Mouse (Mus musculus): ENCODE data around the gene Vwce. TPM values are rescaled to one million over a fixed set of nuclear protein-coding genes. Genes with fewer than 3 reads are reported as not detected.
A peak's percentile ranks its signal among the peaks of the same experiment; 100 is the strongest.

The Vwce gene
- polyA plus RNA-seq, 1 experiment from 2014 or later: 0.39 TPM

DNA sequence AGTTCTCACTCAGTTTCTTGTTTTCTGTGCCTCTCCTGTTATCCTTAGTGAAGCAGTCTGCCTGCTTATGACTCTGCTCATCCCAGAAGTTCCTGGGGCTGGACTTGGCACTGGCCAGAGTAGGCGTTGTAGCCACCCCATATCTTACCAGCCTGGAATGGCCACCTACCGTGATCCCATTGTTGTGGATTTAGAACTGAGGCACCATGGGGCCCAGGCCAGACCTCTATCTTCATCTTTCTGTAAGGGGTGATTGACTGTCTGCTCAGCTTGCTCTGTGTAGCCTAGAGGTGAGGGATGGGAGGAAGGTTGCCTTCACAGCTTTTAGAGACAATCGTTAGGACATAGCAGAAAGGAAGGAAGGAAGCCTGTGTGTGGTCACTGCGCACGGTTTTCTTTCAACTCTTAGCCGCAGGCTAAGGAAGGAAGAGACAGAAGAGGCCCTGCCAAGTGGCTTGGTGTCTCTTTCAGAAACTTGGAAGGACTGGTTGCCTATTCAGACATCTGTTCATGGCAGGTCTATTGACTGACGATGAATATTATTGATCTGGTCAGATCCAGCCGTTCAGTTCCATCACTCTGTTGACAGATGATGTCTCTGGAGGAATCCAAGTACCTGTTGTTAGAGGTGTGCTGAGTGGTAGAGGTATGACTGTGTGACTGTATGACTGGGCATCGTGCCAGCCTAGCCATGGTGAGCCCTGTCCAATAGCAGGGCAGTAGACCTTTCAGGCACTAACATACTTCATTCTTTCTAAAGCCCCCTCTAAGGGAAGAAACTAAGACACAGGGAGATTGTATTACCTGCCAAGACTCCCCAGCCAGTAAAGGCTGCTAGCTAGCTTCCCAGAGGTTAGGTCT is 64.3 kb downstream of the Vwce start:
- Histone ChIP-seq H3K4me2 (replicated peaks) (no peak overlapping the region), H3K4me3 (no peak overlapping the region), H3K27ac (replicated peaks) (no peak overlapping the region), H3K9ac (replicated peaks) (no peak overlapping the region), H3K27me3 (no peaks in the 10 kb centered on the region), H3K9me3 (no peaks in the 10 kb centered on the region), H3K36me3 (no peaks in the 10 kb centered on the region), H3K4me1 (peaks cover 63% of the 10 kb centered on the region)
- ATAC-seq (replicated peaks): no peak
- 70% methylated on average over 9 of the region's 9 CpGs for WGBS

DNA sequence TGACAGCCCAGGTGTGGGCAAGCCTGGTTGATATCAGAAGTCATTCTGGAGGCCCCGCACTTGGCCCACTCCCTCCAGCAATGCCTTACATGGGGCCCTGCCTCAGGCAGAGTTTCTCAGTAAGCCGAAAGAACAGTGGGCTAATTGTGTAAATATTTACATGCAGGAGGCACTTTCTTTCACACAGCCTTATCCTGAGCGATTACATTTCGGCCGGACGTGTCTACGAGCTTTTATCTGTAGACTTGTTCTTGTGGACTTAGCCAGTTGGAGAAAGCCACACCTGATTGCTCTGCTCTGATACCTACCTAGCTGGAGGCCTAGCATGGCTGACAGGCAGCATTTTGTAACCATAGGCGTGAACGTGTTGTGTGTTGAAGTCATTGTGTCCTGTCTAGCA is 65.8 kb downstream of the Vwce start:
- no peaks in the 10 kb centered on the region for H3K27me3 ChIP-seq
- 0 out of 2 replicates have a peak, but pooled peaks have one; percentile 23 for ATAC-seq (replicated peaks)
- H3K4me3 ChIP-seq: no peak overlapping the region
- peaks cover 63% of the 10 kb centered on the region for H3K4me1 ChIP-seq
- no peaks in the 10 kb centered on the region for H3K9me3 ChIP-seq
- no peak overlapping the region for H3K9ac ChIP-seq (replicated peaks)
- 43% methylated on average over 9 of the region's 9 CpGs for WGBS
- no peaks in the 10 kb centered on the region for H3K36me3 ChIP-seq
- no peak overlapping the region for H3K4me2 ChIP-seq (replicated peaks)
- H3K27ac ChIP-seq (replicated peaks): peak overlapping the region; percentile 24; the same call in 1 of the 2 replicates

DNA sequence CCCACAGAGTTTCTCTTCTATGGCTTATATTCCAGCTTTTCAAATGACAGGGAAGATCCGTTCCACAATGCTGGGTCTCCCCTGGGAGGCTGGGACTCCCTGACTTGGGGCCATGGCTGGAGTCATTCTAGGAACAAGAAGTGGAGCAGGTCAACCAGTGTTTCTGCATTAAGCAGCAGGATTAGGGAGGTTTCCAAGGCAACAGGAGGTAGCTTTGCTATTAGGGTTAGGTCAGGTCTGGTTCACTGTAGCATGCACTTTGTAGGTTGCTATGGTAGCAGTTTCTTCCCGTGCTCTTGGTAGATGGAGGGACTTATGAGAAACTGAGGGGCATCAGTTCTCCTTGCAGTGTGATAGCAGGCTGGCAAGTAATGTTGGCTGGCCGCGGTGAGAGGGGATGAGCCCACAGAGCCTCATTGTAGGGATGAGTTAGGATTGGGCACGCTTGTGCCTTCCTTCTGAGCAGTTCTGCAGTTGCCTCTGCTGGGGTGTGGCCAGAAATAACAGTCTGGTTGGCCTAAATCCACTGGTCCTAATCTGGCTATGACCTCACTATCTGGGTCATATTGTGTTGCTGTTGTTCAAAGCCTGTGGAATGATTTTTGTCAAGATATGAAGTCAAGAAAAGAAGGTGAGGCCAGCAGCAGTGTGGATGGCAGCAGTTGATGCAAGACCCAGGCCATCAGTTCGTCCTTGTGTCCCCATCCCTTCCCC is 67.2 kb downstream of the Vwce start:
- Histone ChIP-seq H3K9ac (replicated peaks) (no peak overlapping the region), H3K9me3 (no peaks in the 10 kb centered on the region), H3K27ac (replicated peaks) (no peak overlapping the region), H3K4me2 (replicated peaks) (no peak overlapping the region), H3K4me3 (no peak overlapping the region), H3K36me3 (no peaks in the 10 kb centered on the region), H3K4me1 (peaks cover 52% of the 10 kb centered on the region), H3K27me3 (no peaks in the 10 kb centered on the region)
- WGBS: 63% methylated on average over 6 of the region's 6 CpGs
- no peak for ATAC-seq (replicated peaks)

DNA sequence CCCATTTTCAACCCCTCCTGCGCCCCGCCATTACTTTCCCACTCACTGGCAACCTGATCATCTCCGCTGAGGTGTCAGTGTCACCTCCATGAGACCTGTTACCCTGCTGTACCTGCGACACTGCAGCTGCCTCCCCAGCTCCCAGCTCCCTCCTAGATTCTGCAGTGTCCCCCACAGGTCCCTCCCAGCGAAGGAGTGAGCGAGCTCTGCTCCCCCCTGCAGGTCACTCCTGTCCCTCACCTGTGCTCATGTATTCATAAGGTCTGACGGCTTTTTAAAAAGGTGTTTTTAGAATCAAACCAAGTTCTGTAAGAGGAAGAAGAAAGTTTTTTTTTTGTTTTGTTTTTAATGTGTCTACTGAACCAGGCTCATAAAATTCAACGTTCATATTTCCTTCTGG is 68.1 kb downstream of the Vwce start:
- Histone ChIP-seq H3K4me2 (replicated peaks) (no peak overlapping the region), H3K4me1 (peaks cover 45% of the 10 kb centered on the region), H3K4me3 (no peak overlapping the region), H3K9me3 (no peaks in the 10 kb centered on the region), H3K27me3 (no peaks in the 10 kb centered on the region), H3K9ac (replicated peaks) (no peak overlapping the region), H3K36me3 (no peaks in the 10 kb centered on the region), H3K27ac (replicated peaks) (no peak overlapping the region)
- no peak for ATAC-seq (replicated peaks)
- WGBS: 85% methylated on average over 8 of the region's 8 CpGs

DNA sequence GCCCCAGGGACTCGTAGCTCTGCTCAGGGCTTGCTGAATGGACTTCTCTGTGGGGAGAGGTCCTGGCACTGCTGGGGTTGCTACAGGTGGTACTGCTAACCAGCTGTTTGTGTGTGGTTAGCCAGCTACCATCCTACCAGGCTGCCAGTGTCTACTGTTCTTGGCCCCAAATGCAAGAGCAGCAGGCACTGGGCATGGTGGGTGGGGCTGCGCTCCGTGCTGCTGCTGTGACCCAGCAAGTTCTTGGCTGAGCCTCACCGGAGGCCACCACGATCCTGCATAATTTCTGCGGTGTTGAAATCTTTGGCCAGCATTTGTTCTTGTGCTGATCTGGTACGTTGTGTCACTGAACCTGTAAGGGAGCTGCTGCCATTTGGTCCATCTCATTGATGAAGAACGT is 69.5 kb downstream of the Vwce start:
- 89% methylated on average over 8 of the region's 8 CpGs for WGBS
- peaks cover 8% of the 10 kb centered on the region for H3K36me3 ChIP-seq
- no peak overlapping the region for H3K4me3 ChIP-seq
- H3K9me3 ChIP-seq: no peaks in the 10 kb centered on the region
- no peaks in the 10 kb centered on the region for H3K27me3 ChIP-seq
- peaks cover 34% of the 10 kb centered on the region for H3K4me1 ChIP-seq
- H3K9ac ChIP-seq (replicated peaks): no peak overlapping the region
- H3K4me2 ChIP-seq (replicated peaks): no peak overlapping the region
- H3K27ac ChIP-seq (replicated peaks): no peak overlapping the region
- ATAC-seq (replicated peaks): no peak

DNA sequence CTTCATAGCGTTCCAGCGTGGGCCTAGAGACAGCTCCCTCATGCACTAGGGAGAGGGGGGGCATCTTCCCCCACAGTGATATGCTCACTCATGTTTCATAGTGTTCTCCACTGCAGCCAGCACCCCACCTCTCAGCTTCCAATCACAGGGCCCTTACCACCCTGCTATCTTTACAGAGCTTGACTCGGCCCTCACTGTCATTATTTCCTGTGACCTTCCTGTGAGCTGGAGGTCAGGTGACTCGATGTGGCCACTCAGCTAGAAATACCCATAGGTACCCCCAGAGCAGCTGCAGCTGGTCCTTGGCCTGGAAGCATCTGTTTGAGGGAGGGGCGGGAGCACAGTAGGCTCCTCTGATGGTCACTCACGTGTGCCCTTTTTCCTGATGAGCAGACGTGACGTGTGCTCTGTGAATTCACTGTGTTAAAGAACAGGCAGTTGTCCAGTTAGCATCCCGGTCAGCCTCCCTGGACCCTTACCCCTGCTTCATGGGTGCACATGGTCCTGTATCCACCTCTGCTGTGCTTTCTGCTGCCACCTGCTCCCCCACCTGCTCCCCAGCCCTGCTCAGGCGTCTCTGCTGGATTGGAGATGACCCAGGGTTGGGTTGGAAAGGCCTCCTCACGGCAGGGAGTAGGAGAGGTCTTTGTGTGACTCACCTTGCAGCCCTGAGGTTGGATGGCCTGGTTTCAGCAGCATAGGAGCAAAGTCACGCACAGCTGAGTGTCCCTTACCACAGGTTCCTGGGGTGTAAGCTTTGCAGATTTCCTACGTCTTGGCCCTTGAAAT is 73.3 kb downstream of the Vwce start:
- Histone ChIP-seq H3K36me3 (peaks cover 25% of the 10 kb centered on the region), H3K9me3 (no peaks in the 10 kb centered on the region), H3K4me2 (replicated peaks) (no peak overlapping the region), H3K4me1 (peaks cover 26% of the 10 kb centered on the region), H3K9ac (replicated peaks) (no peak overlapping the region), H3K27ac (replicated peaks) (no peak overlapping the region), H3K27me3 (no peaks in the 10 kb centered on the region), H3K4me3 (no peak overlapping the region)
- 83% methylated on average over 13 of the region's 13 CpGs for WGBS
- ATAC-seq (replicated peaks): no peak

DNA sequence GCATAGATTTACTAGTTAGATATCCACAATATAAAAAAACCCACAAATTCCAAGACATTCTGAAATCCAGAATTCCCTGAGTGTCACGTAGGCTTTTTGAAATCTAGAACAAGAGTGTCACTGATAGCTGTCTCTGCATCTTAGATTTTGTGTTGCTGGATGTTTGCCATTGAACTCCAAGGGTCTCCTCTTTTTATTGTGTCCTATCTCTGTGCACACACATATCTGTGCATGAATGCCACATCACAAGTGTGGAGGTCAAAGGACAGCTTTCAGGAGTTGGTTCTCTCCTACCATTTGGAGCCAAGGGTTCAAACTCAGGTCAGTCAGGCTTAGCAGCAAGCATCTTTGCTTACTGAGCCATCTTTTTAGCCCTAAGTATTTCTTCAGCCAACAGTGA is 73.9 kb downstream of the Vwce start:
- ATAC-seq (replicated peaks): no peak
- H3K4me3 ChIP-seq: no peak overlapping the region
- peaks cover 31% of the 10 kb centered on the region for H3K36me3 ChIP-seq
- H3K4me2 ChIP-seq (replicated peaks): no peak overlapping the region
- H3K27ac ChIP-seq (replicated peaks): peak overlapping the region; percentile 96; the same call in 1 of the 2 replicates
- H3K4me1 ChIP-seq: peaks cover 26% of the 10 kb centered on the region
- H3K9ac ChIP-seq (replicated peaks): no peak overlapping the region
- WGBS: 91% methylated on average over 1 of the region's 1 CpGs
- H3K9me3 ChIP-seq: no peaks in the 10 kb centered on the region
- no peaks in the 10 kb centered on the region for H3K27me3 ChIP-seq

DNA sequence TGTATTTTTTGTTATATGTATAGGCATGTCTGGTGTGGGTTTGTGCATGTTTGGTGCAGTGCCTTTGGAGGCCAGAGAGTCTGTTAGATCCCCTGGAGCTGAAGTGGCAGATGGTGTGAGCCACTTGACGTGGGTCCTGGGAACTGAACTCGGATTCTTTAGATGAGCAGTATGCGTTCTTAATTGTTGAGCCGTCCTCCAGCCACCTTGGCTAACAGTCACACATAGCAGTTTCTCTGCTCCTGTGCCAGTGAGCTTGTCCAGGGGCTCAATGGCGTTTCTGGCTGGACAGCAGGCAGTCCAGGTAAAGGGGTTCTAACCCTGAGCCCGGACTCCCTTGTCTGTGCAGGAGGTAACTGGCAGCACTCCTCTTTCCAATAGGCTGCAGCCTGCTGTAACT is 74.9 kb downstream of the Vwce start:
- no peak for ATAC-seq (replicated peaks)
- no peak overlapping the region for H3K9ac ChIP-seq (replicated peaks)
- H3K36me3 ChIP-seq: peaks cover 39% of the 10 kb centered on the region
- WGBS: 37% methylated on average over 6 of the region's 6 CpGs
- H3K4me1 ChIP-seq: peaks cover 26% of the 10 kb centered on the region
- H3K4me3 ChIP-seq: no peak overlapping the region
- no peaks in the 10 kb centered on the region for H3K27me3 ChIP-seq
- no peaks in the 10 kb centered on the region for H3K9me3 ChIP-seq
- H3K27ac ChIP-seq (replicated peaks): peak overlapping the region; percentile 96
- H3K4me2 ChIP-seq (replicated peaks): no peak overlapping the region

DNA sequence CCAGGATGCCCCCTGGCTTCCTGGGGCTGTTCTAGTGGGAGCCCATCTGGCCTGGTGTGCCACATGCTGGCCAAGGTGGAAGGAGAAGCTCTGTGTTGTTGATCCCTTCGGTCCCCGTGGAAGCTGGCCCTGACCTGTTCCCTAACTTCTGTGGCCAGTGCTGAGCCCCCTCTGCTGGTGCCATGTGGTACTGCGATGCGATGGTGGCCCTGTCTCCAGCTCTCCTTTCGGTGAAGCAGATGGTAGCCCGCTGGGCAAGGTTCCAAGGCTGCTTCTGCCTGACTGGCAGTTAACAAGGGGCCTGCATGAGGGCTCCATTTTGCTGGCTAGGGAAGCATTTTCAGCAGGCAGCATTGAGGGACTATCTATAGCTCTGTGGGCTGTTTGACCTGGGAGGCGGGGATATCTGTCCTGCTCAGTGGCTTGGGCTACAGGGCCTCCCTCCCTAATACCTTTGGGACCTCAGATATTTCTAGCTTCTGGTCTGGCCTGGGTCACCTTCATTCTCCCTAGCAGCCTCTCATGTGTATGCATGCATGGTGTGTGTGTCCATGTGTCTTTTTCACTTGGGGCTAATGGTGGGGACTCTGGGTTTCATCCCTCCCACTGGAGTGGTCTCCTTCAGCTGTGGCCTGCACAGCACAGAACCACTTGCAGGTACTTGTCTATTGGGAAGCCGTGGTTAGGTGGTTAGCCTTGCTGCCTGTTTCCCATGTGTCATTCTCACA is 75.5 kb downstream of the Vwce start:
- H3K4me1 ChIP-seq: peaks cover 29% of the 10 kb centered on the region
- H3K36me3 ChIP-seq: peaks cover 43% of the 10 kb centered on the region
- H3K27ac ChIP-seq (replicated peaks): peak overlapping the region; percentile 96
- H3K9me3 ChIP-seq: no peaks in the 10 kb centered on the region
- H3K27me3 ChIP-seq: no peaks in the 10 kb centered on the region
- 0 out of 2 replicates have a peak overlapping the region, but pooled peaks have one; percentile 7 for H3K9ac ChIP-seq (replicated peaks)
- ATAC-seq (replicated peaks): peak; percentile 90
- H3K4me3 ChIP-seq: no peak overlapping the region
- 8% methylated on average over 8 of the region's 8 CpGs for WGBS
- peak overlapping the region; percentile 1; the same call in 1 of the 2 replicates for H3K4me2 ChIP-seq (replicated peaks)

DNA sequence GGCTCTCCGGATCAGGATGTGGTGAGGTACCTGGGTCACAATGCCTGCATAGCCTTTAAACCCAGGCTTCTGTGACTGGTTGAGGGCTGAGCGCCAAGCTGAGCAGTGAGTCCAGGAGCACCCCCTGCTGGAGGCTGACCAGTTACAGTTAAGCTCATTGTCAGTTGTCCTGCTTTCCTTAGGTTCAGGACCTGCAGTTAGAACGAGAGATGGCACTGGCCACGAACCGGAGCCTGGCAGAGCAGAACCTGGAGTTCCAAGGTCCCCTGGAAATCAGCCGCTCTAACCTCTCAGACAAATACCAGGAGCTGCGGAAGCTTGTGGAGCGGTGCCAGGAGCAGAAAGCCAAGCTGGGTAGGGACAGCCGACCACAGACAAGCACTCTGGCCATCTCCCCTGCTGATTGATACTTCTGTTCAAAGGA is 76.1 kb downstream of the Vwce start:
- Histone ChIP-seq H3K4me2 (replicated peaks) (peak overlapping the region; percentile 1; the same call in 1 of the 2 replicates), H3K27ac (replicated peaks) (peak overlapping the region; percentile 96), H3K36me3 (peaks cover 43% of the 10 kb centered on the region), H3K4me3 (no peak overlapping the region), H3K9me3 (no peaks in the 10 kb centered on the region), H3K9ac (replicated peaks) (0 out of 2 replicates have a peak overlapping the region, but pooled peaks have one; percentile 7), H3K4me1 (peaks cover 30% of the 10 kb centered on the region), H3K27me3 (no peaks in the 10 kb centered on the region)
- ATAC-seq (replicated peaks): peak; percentile 41; the same call in 1 of the 2 replicates
- WGBS: 36% methylated on average over 9 of the region's 9 CpGs

DNA sequence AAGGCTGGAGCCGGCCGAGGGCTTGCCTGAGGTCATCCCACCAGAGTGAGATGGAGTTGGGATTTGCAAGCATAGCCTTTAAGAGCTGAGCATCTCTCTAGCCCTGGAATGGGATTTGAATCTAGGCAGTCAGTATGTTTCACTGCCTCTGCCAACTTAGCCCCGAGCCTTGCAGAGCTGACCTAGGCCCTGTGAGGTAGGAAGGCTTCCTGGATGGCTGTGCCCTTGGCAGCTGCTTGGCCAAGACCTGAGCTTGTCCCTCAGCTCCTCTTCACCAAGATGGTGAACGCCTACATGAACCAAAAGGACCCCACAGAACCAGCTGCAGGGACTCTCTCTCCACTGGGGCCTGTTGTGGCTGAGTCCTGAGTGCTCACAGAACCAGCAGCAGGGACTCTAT is 76.7 kb downstream of the Vwce start:
- Histone ChIP-seq H3K27me3 (no peaks in the 10 kb centered on the region), H3K9me3 (no peaks in the 10 kb centered on the region), H3K9ac (replicated peaks) (no peak overlapping the region; the same call in 1 of the 2 replicates), H3K4me3 (no peak overlapping the region), H3K27ac (replicated peaks) (peak overlapping the region; percentile 96), H3K4me2 (replicated peaks) (no peak overlapping the region), H3K4me1 (peaks cover 30% of the 10 kb centered on the region), H3K36me3 (peaks cover 43% of the 10 kb centered on the region)
- WGBS: 83% methylated on average over 4 of the region's 4 CpGs
- no peak for ATAC-seq (replicated peaks)

All from forebrain, embryonic 15.5 days (tissue).